Mouse (Mus musculus) heart, embryonic 16.5 days (tissue): ENCODE data around the gene Trim14. TPM values are rescaled to one million over a fixed set of nuclear protein-coding genes. Genes with fewer than 3 reads are reported as not detected.

Experiments used
- ATAC-seq: fragments of 200-750 bp; cut with Nextera tagmentation; replicated peaks from 2 replicates; pipeline ENCODE4 v1.8.0; 2017; ENCODE audit warnings: moderate number of reproducible peaks; ENCODE audit not compliant: insufficient read depth, low FRiP score; ENCODE audit errors: extremely low read depth
- H3K27ac ChIP-seq: fragments of 300-500 bp; sonication (generic); 2 replicates; pipeline ENCODE4 v1.5.1; 2014; ENCODE audit warnings: mild to moderate bottlenecking, low read length, control low read depth, moderate library complexity
- H3K27me3 ChIP-seq: fragments of 300-500 bp; sonication (generic); 2 replicates; pipeline ENCODE4 v1.6.1; 2014; ENCODE audit warnings: low read length, mixed read lengths; ENCODE audit not compliant: control insufficient read depth, insufficient read depth
- H3K36me3 ChIP-seq: fragments of 300-500 bp; sonication (generic); 2 replicates; pipeline ENCODE4 v1.6.1; 2014; ENCODE audit not compliant: control insufficient read depth, insufficient read depth
- H3K4me1 ChIP-seq: fragments of 300-500 bp; sonication (generic); 2 replicates; pipeline ENCODE4 v1.6.1; 2014; ENCODE audit warnings: low read length, mixed read lengths; ENCODE audit not compliant: control insufficient read depth, insufficient read depth
- H3K4me2 ChIP-seq: fragments of 300-500 bp; sonication (generic); 2 replicates; pipeline ENCODE4 v1.6.1; 2014; ENCODE audit warnings: low read depth, mild to moderate bottlenecking, control low read depth, low read length
- H3K4me3 ChIP-seq: fragments of 300-500 bp; sonication (generic); 2 replicates; pipeline ENCODE4 v1.5.1; 2014; ENCODE audit warnings: mild to moderate bottlenecking, control low read depth, low read length
- H3K9ac ChIP-seq: fragments of 300-500 bp; sonication (generic); 2 replicates; pipeline ENCODE4 v1.6.1; 2014; ENCODE audit warnings: low read length, control low read depth
- H3K9me3 ChIP-seq: fragments of 300-500 bp; sonication (generic); replicated peaks from 2 replicates; pipeline ENCODE4 v1.6.1; 2016; ENCODE audit warnings: low read length; ENCODE audit not compliant: control insufficient read depth
- WGBS: fragments of 180-500 bp; shearing (Covaris S2); extraction: QIAGEN DNeasy Blood & Tissue Kit; methylation state at CpG from one replicate; pipeline ENCODE4 v1.1.7; 2014; 5-methylcytosine and 5-hydroxymethylcytosine counted together
- polyA plus RNA-seq: library from polyadenylated mRNA; unstranded; fragments of >200 nt; fragmentation: Nextera tagmentation; extraction: Ambion mirVana; gene quantifications from 2 replicates; pipeline ENCODE4 v1.2.1, GENCODE M21; 2015

The Trim14 gene
- polyA plus RNA-seq, 1 experiment from 2014 or later = 4.7 TPM

DNA sequence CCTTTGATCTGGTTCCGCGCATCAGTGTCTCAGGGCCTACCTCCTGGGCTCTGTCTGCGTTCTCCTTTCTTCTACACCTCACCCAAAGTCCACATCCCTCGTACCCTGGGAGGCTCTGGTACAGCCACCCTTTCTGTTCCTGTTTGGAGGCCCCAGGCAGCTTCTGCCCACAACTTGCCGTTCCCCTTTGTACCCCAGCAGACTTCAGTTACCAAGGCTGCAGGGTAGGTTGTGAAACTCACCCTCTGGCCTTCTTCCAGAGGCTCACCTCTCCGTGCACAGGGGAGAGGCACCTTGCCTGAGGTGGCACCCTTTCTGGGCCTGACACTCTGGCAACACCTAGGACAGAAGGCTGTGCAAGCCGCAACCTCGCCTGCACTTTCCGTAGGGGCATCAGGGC, 19.8 kb upstream of the Trim14 start:
- no peak overlapping the region for H3K27ac ChIP-seq
- 0 out of 2 replicates have a peak, but pooled peaks cover 3% of the 10 kb centered on the region for H3K9me3 ChIP-seq
- no peak overlapping the region for H3K4me3 ChIP-seq
- no peaks in the 10 kb centered on the region for H3K36me3 ChIP-seq
- H3K4me1 ChIP-seq = peaks cover 5% of the 10 kb centered on the region; the same call in 1 of the 2 replicates
- H3K9ac ChIP-seq = no peak overlapping the region
- no peak overlapping the region for H3K4me2 ChIP-seq
- WGBS = 78% methylated on average over 9 of the region's 9 CpGs
- H3K27me3 ChIP-seq = no peaks in the 10 kb centered on the region; the same call in 1 of the 2 replicates
- ATAC-seq = no peak

- H3K4me1 ChIP-seq = peaks cover 7% of the 10 kb centered on the region; the same call in 1 of the 2 replicates
- 78% methylated on average over 10 of the region's 10 CpGs for WGBS
- no peaks in the 10 kb centered on the region for H3K36me3 ChIP-seq
- H3K27me3 ChIP-seq = no peaks in the 10 kb centered on the region
- H3K27ac ChIP-seq = no peak overlapping the region
- H3K9ac ChIP-seq = no peak overlapping the region
- no peak overlapping the region for H3K4me3 ChIP-seq
- H3K9me3 ChIP-seq = 0 out of 2 replicates have a peak, but pooled peaks cover 3% of the 10 kb centered on the region
- no peak overlapping the region for H3K4me2 ChIP-seq
- ATAC-seq = no peak
Observed at GRCm38 (mm10) chr4:46554295-46555069, 18.5 kb upstream of the Trim14 start.

GRCm38 (mm10) chr4:46553864-46554263, 17.9 kb upstream of the Trim14 start:
- no peak for ATAC-seq
- Histone ChIP-seq H3K9me3 (0 out of 2 replicates have a peak, but pooled peaks cover 3% of the 10 kb centered on the region), H3K36me3 (no peaks in the 10 kb centered on the region), H3K4me2 (no peak overlapping the region), H3K27ac (no peak overlapping the region), H3K27me3 (no peaks in the 10 kb centered on the region), H3K4me3 (no peak overlapping the region), H3K9ac (no peak overlapping the region), H3K4me1 (peaks cover 7% of the 10 kb centered on the region; the same call in 1 of the 2 replicates)
- 13% methylated on average over 1 of the region's 1 CpGs for WGBS

DNA sequence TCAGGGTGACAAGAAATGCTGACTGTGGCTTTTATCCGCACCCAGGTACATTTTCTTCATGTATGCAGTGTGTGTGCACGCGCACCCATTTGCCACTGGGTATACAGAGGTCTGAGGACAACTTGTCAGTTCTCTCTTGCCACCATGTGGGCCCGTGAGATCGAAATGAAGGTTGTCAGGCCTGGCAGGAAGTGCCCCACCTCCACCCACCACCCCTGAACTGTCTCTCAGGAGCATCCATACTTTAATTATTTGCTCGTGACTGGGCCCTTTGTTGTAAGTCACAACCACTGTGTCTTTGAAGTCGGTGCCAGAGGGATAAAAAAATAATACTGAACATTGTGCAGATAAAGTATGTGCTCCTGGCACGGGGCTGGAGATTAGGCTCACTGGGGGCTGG, 14.5 kb upstream of the Trim14 start:
- WGBS = 54% methylated on average over 8 of the region's 8 CpGs
- H3K4me3 ChIP-seq = no peak overlapping the region
- H3K4me1 ChIP-seq = peaks cover 7% of the 10 kb centered on the region; the same call in 1 of the 2 replicates
- no peak for ATAC-seq
- no peak overlapping the region for H3K9ac ChIP-seq
- peaks cover 4% of the 10 kb centered on the region; the same call in 1 of the 2 replicates for H3K27me3 ChIP-seq
- no peak overlapping the region for H3K4me2 ChIP-seq
- no peak overlapping the region for H3K27ac ChIP-seq
- H3K9me3 ChIP-seq = 0 out of 2 replicates have a peak, but pooled peaks cover 3% of the 10 kb centered on the region
- no peaks in the 10 kb centered on the region for H3K36me3 ChIP-seq

DNA sequence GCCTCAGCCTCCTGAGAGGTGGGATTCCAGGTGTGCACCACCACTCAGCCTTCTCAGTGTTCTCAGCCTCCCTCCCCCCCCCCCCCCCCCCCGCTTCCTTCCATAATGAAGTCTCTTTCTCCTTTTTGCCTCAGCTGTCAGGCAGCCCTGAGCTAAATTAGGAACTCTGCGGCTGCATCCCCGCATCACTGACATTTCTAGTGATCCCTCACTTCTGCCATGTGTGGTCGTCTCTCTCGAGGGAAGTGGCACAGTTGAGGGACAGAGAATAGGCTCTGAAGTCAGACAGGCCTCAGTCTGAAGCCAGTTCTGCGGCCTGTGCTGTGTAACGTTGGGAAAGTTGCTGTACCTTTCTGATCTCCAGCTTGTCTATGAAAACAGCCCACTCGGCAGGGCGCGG, 14.0 kb upstream of the Trim14 start:
- H3K27ac ChIP-seq = no peak overlapping the region
- H3K4me2 ChIP-seq = no peak overlapping the region
- peaks cover 7% of the 10 kb centered on the region; the same call in 1 of the 2 replicates for H3K4me1 ChIP-seq
- peaks cover 7% of the 10 kb centered on the region; the same call in 1 of the 2 replicates for H3K27me3 ChIP-seq
- H3K9ac ChIP-seq = no peak overlapping the region
- ATAC-seq = no peak
- 65% methylated on average over 9 of the region's 10 CpGs for WGBS
- H3K36me3 ChIP-seq = no peaks in the 10 kb centered on the region
- no peak overlapping the region for H3K4me3 ChIP-seq
- 0 out of 2 replicates have a peak, but pooled peaks cover 3% of the 10 kb centered on the region for H3K9me3 ChIP-seq

- no peak overlapping the region for H3K27ac ChIP-seq
- peaks cover 10% of the 10 kb centered on the region; the same call in 1 of the 2 replicates for H3K27me3 ChIP-seq
- no peak overlapping the region for H3K4me2 ChIP-seq
- no peak overlapping the region for H3K4me3 ChIP-seq
- H3K4me1 ChIP-seq = 0 out of 2 replicates have a peak, but pooled peaks cover 2% of the 10 kb centered on the region
- no peaks in the 10 kb centered on the region for H3K36me3 ChIP-seq
- no peaks in the 10 kb centered on the region for H3K9me3 ChIP-seq
- no peak for ATAC-seq
- WGBS = 47% methylated on average over 6 of the region's 6 CpGs
- H3K9ac ChIP-seq = no peak overlapping the region
Observed at GRCm38 (mm10) chr4:46546709-46547108, 10.8 kb upstream of the Trim14 start.

GRCm38 (mm10) chr4:46545498-46545897, 9.6 kb upstream of the Trim14 start:
- no peak for ATAC-seq

GRCm38 (mm10) chr4:46544313-46544712, 8.4 kb upstream of the Trim14 start:
- WGBS = 41% methylated on average over 1 of the region's 1 CpGs
- peaks cover 18% of the 10 kb centered on the region for H3K27me3 ChIP-seq

More at GRCm38 (mm10) chr4:46545498-46545897, 9.6 kb upstream of the Trim14 start:
- Histone ChIP-seq H3K4me1 (0 out of 2 replicates have a peak, but pooled peaks cover under 1% of the 10 kb centered on the region), H3K4me3 (no peak overlapping the region), H3K27me3 (peaks cover 10% of the 10 kb centered on the region; the same call in 1 of the 2 replicates), H3K9ac (no peak overlapping the region), H3K36me3 (no peaks in the 10 kb centered on the region), H3K9me3 (no peaks in the 10 kb centered on the region), H3K27ac (no peak overlapping the region), H3K4me2 (no peak overlapping the region)
- WGBS = 20% methylated on average over 9 of the region's 9 CpGs

DNA sequence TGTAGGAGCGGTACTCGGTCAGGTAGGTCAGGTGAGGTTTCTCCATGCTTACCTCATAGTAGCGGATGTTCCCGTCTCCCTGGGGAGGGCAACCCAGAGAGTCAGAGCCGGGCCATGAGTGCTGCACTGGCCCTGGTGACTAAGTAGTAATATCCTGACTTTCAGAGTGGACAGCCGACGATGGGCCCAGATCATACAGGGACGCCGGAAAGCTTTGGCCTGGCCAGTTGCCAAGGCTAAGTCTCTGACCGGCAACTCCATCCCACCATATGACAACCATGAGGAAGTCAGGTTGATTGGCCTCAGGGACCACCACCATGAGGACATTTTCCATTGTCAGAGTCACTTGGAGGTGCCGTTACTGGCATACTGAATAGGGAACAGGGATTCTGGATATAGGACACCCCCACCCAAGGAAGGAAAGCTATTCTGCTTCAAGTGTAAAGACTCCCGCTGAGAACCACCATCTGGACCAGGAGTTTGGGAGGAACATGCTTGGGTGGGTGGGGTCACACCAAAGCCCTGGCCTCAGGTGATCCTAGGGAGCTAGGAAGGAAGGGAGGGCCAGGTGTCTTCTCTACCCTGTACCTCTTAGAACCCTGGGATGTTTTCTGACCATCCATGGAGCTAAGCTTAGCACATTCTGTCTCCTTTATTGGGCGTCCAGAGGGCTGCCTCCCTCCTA, 7.6 kb upstream of the Trim14 start:
- Histone ChIP-seq H3K36me3 (no peaks in the 10 kb centered on the region), H3K27me3 (peaks cover 18% of the 10 kb centered on the region), H3K9me3 (no peaks in the 10 kb centered on the region), H3K4me1 (no peaks in the 10 kb centered on the region), H3K4me3 (no peak overlapping the region), H3K9ac (no peak overlapping the region), H3K4me2 (no peak overlapping the region), H3K27ac (no peak overlapping the region)
- ATAC-seq = no peak
- WGBS = 84% methylated on average over 13 of the region's 13 CpGs

More at GRCm38 (mm10) chr4:46544313-46544712, 8.4 kb upstream of the Trim14 start:
- Histone ChIP-seq H3K4me2 (no peak overlapping the region), H3K4me3 (no peak overlapping the region), H3K9me3 (no peaks in the 10 kb centered on the region), H3K27ac (no peak overlapping the region), H3K9ac (no peak overlapping the region), H3K36me3 (no peaks in the 10 kb centered on the region), H3K4me1 (no peaks in the 10 kb centered on the region)
- ATAC-seq = no peak
